Mouse (Mus musculus): ENCODE measurements around the gene Spata13. TPM values are rescaled to one million over a fixed set of nuclear protein-coding genes. Genes with fewer than 3 reads are reported as not detected.

Spata13 gene
- total RNA-seq, 2 experiments from 2014 or later: 25.6 to 31.8 TPM

- DNase-seq: no peak
Observed at GRCm38 (mm10) chr14:60641120-60641519, 7.3 kb downstream of the Spata13 start.

GRCm38 (mm10) chr14:60642131-60642530, 8.3 kb downstream of the Spata13 start:
- DNase-seq: no peak

- DNase-seq: no peak
Observed at GRCm38 (mm10) chr14:60643098-60643870, 9.5 kb downstream of the Spata13 start.

GRCm38 (mm10) chr14:60646373-60646772, 12.6 kb downstream of the Spata13 start:
- no peak for DNase-seq

- no peak for DNase-seq
Observed at GRCm38 (mm10) chr14:60647885-60648284, 14.1 kb downstream of the Spata13 start.

GRCm38 (mm10) chr14:60648956-60649355, 15.2 kb downstream of the Spata13 start:
- DNase-seq: no peak

GRCm38 (mm10) chr14:60653184-60653583, 19.4 kb downstream of the Spata13 start:
- DNase-seq: no peak

- no peak for DNase-seq
Observed at GRCm38 (mm10) chr14:60653977-60654376, 20.2 kb downstream of the Spata13 start.

GRCm38 (mm10) chr14:60654708-60655107, 20.9 kb downstream of the Spata13 start:
- no peak for DNase-seq

GRCm38 (mm10) chr14:60655941-60656700, 22.3 kb downstream of the Spata13 start:
- DNase-seq: peak; percentile 82 to 85

GRCm38 (mm10) chr14:60656701-60657085, 22.9 kb downstream of the Spata13 start:
- DNase-seq: no peak

GRCm38 (mm10) chr14:60657891-60658290, 24.1 kb downstream of the Spata13 start:
- DNase-seq: no peak

GRCm38 (mm10) chr14:60659498-60659897, 25.7 kb downstream of the Spata13 start:
- DNase-seq: peak; percentile 64 to 70

- no peak for DNase-seq
Observed at GRCm38 (mm10) chr14:60660591-60660990, 26.8 kb downstream of the Spata13 start.

GRCm38 (mm10) chr14:60661281-60661680, 27.5 kb downstream of the Spata13 start:
- no peak for DNase-seq

GRCm38 (mm10) chr14:60663309-60663940, 29.6 kb downstream of the Spata13 start:
- DNase-seq: no peak

- DNase-seq: no peak
Observed at GRCm38 (mm10) chr14:60664641-60665040, 30.8 kb downstream of the Spata13 start.

- no peak for DNase-seq
Observed at GRCm38 (mm10) chr14:60665263-60665662, 31.5 kb downstream of the Spata13 start.

- no peak for DNase-seq
Observed at GRCm38 (mm10) chr14:60666252-60666651, 32.5 kb downstream of the Spata13 start.

GRCm38 (mm10) chr14:60670191-60670590, 36.4 kb downstream of the Spata13 start:
- DNase-seq: no peak

GRCm38 (mm10) chr14:60671504-60671903, 37.7 kb downstream of the Spata13 start:
- DNase-seq: no peak

GRCm38 (mm10) chr14:60675697-60676096, 41.9 kb downstream of the Spata13 start:
- DNase-seq: no peak

- DNase-seq: no peak
Observed at GRCm38 (mm10) chr14:60676625-60677314, 43.0 kb downstream of the Spata13 start.
